Mouse (Mus musculus): ENCODE results near the gene Ric1. TPM values are rescaled to one million over a fixed set of nuclear protein-coding genes. Genes with fewer than 3 reads are reported as not detected.

The Ric1 gene
- polyA plus RNA-seq, 1 experiment from 2014 or later, result 6.7 TPM

- no peaks in the 10 kb centered on the region for H3K9me3 ChIP-seq (replicated peaks; ENCODE audit: control insufficient read depth, low read length)
- 83% methylated on average over 14 of the region's 14 CpGs for WGBS
- H3K4me3 ChIP-seq (ENCODE audit: low read length), result no peak overlapping the region
- H3K9ac ChIP-seq (ENCODE audit: low read length), result no peak overlapping the region
- peaks cover 12% of the 10 kb centered on the region for H3K27me3 ChIP-seq (ENCODE audit: control insufficient read depth, insufficient read depth, low read length)
- H3K4me2 ChIP-seq (ENCODE audit: low read depth, low read length), result no peak overlapping the region
- no peak for ATAC-seq (replicated peaks; ENCODE audit: extremely low read depth, insufficient read depth, low FRiP score)
- no peak overlapping the region for H3K27ac ChIP-seq (ENCODE audit: low read length)
- no peaks in the 10 kb centered on the region for H3K4me1 ChIP-seq (ENCODE audit: control insufficient read depth, insufficient read depth, low read length)
- H3K36me3 ChIP-seq (ENCODE audit: control insufficient read depth, insufficient read depth), result peaks cover 31% of the 10 kb centered on the region
Measured at GRCm38 (mm10) chr19:29603548-29604353, 81.7 kb downstream of the Ric1 start.

- Histone ChIP-seq H3K4me3 (ENCODE audit: low read length) (no peak overlapping the region), H3K36me3 (ENCODE audit: control insufficient read depth, insufficient read depth) (peaks cover 23% of the 10 kb centered on the region), H3K9ac (ENCODE audit: low read length) (no peak overlapping the region), H3K27me3 (ENCODE audit: control insufficient read depth, insufficient read depth, low read length) (peaks cover 12% of the 10 kb centered on the region), H3K27ac (ENCODE audit: low read length) (no peak overlapping the region), H3K4me1 (ENCODE audit: control insufficient read depth, insufficient read depth, low read length) (no peaks in the 10 kb centered on the region), H3K9me3 (replicated peaks; ENCODE audit: control insufficient read depth, low read length) (no peaks in the 10 kb centered on the region), H3K4me2 (ENCODE audit: low read depth, low read length) (no peak overlapping the region)
- ATAC-seq (replicated peaks; ENCODE audit: extremely low read depth, insufficient read depth, low FRiP score), result no peak
- 93% methylated on average over 3 of the region's 3 CpGs for WGBS
Measured at GRCm38 (mm10) chr19:29604653-29605052, 82.6 kb downstream of the Ric1 start.

- Histone ChIP-seq H3K27ac (ENCODE audit: low read length) (no peak overlapping the region), H3K4me2 (ENCODE audit: low read depth, low read length) (no peak overlapping the region), H3K9ac (ENCODE audit: low read length) (no peak overlapping the region), H3K9me3 (replicated peaks; ENCODE audit: control insufficient read depth, low read length) (no peaks in the 10 kb centered on the region), H3K27me3 (ENCODE audit: control insufficient read depth, insufficient read depth, low read length) (peaks cover 12% of the 10 kb centered on the region), H3K4me1 (ENCODE audit: control insufficient read depth, insufficient read depth, low read length) (peaks cover 14% of the 10 kb centered on the region; the same call in 1 of the 2 replicates), H3K4me3 (ENCODE audit: low read length) (no peak overlapping the region), H3K36me3 (ENCODE audit: control insufficient read depth, insufficient read depth) (peaks cover 18% of the 10 kb centered on the region)
- WGBS, result 92% methylated on average over 4 of the region's 4 CpGs
- ATAC-seq (replicated peaks; ENCODE audit: extremely low read depth, insufficient read depth, low FRiP score), result no peak
Measured at GRCm38 (mm10) chr19:29607521-29607920, 85.4 kb downstream of the Ric1 start.

- H3K27ac ChIP-seq (ENCODE audit: low read length), result no peak overlapping the region
- H3K27me3 ChIP-seq (ENCODE audit: control insufficient read depth, insufficient read depth, low read length), result peaks cover 19% of the 10 kb centered on the region
- no peaks in the 10 kb centered on the region for H3K9me3 ChIP-seq (replicated peaks; ENCODE audit: control insufficient read depth, low read length)
- H3K9ac ChIP-seq (ENCODE audit: low read length), result no peak overlapping the region
- H3K36me3 ChIP-seq (ENCODE audit: control insufficient read depth, insufficient read depth), result peaks cover 15% of the 10 kb centered on the region
- H3K4me3 ChIP-seq (ENCODE audit: low read length), result no peak overlapping the region
- 70% methylated on average over 4 of the region's 4 CpGs for WGBS
- no peak for ATAC-seq (replicated peaks; ENCODE audit: extremely low read depth, insufficient read depth, low FRiP score)
- H3K4me1 ChIP-seq (ENCODE audit: control insufficient read depth, insufficient read depth, low read length), result peaks cover 14% of the 10 kb centered on the region; the same call in 1 of the 2 replicates
- H3K4me2 ChIP-seq (ENCODE audit: low read depth, low read length), result no peak overlapping the region
Measured at GRCm38 (mm10) chr19:29608212-29608611, 86.1 kb downstream of the Ric1 start.

- Histone ChIP-seq H3K36me3 (ENCODE audit: control insufficient read depth, insufficient read depth) (peaks cover 9% of the 10 kb centered on the region), H3K4me2 (ENCODE audit: low read depth, low read length) (no peak overlapping the region), H3K27ac (ENCODE audit: low read length) (peak overlapping the region; percentile 24; the same call in 1 of the 2 replicates), H3K9me3 (replicated peaks; ENCODE audit: control insufficient read depth, low read length) (no peaks in the 10 kb centered on the region), H3K4me1 (ENCODE audit: control insufficient read depth, insufficient read depth, low read length) (peaks cover 14% of the 10 kb centered on the region; the same call in 1 of the 2 replicates), H3K4me3 (ENCODE audit: low read length) (no peak overlapping the region), H3K27me3 (ENCODE audit: control insufficient read depth, insufficient read depth, low read length) (peaks cover 30% of the 10 kb centered on the region), H3K9ac (ENCODE audit: low read length) (no peak overlapping the region)
- peak; percentile 91 for ATAC-seq (replicated peaks; ENCODE audit: extremely low read depth, insufficient read depth, low FRiP score)
- WGBS, result 31% methylated on average over 10 of the region's 10 CpGs
Measured at GRCm38 (mm10) chr19:29610907-29611306, 88.8 kb downstream of the Ric1 start.

- Histone ChIP-seq H3K27me3 (ENCODE audit: control insufficient read depth, insufficient read depth, low read length) (peaks cover 29% of the 10 kb centered on the region), H3K9me3 (replicated peaks; ENCODE audit: control insufficient read depth, low read length) (no peaks in the 10 kb centered on the region), H3K36me3 (ENCODE audit: control insufficient read depth, insufficient read depth) (peaks cover 9% of the 10 kb centered on the region), H3K4me1 (ENCODE audit: control insufficient read depth, insufficient read depth, low read length) (peaks cover 14% of the 10 kb centered on the region; the same call in 1 of the 2 replicates), H3K27ac (ENCODE audit: low read length) (no peak overlapping the region), H3K4me3 (ENCODE audit: low read length) (no peak overlapping the region), H3K9ac (ENCODE audit: low read length) (no peak overlapping the region), H3K4me2 (ENCODE audit: low read depth, low read length) (no peak overlapping the region)
- WGBS, result 71% methylated on average over 2 of the region's 2 CpGs
- no peak for ATAC-seq (replicated peaks; ENCODE audit: extremely low read depth, insufficient read depth, low FRiP score)
Measured at GRCm38 (mm10) chr19:29612102-29612501, 90.0 kb downstream of the Ric1 start.

GRCm38 (mm10) chr19:29641055-29641454 lies 119.0 kb downstream of the Ric1 start:
- no peaks in the 10 kb centered on the region for H3K27me3 ChIP-seq (ENCODE audit: control insufficient read depth, insufficient read depth, low read length)
- 0 out of 2 replicates have a peak, but pooled peaks cover 4% of the 10 kb centered on the region for H3K9me3 ChIP-seq (replicated peaks; ENCODE audit: control insufficient read depth, low read length)
- peak overlapping the region; percentile 18; the same call in 1 of the 2 replicates for H3K27ac ChIP-seq (ENCODE audit: low read length)
- peak overlapping the region; percentile 8; the same call in 1 of the 2 replicates for H3K4me3 ChIP-seq (ENCODE audit: low read length)
- peaks cover 6% of the 10 kb centered on the region; the same call in 1 of the 2 replicates for H3K4me1 ChIP-seq (ENCODE audit: control insufficient read depth, insufficient read depth, low read length)
- 43% methylated on average over 7 of the region's 9 CpGs for WGBS
- no peak overlapping the region for H3K9ac ChIP-seq (ENCODE audit: low read length)
- peak overlapping the region; percentile 36 for H3K4me2 ChIP-seq (ENCODE audit: low read depth, low read length)
- peaks cover 6% of the 10 kb centered on the region for H3K36me3 ChIP-seq (ENCODE audit: control insufficient read depth, insufficient read depth)
- peak; percentile 52; the same call in 1 of the 2 replicates for ATAC-seq (replicated peaks; ENCODE audit: extremely low read depth, insufficient read depth, low FRiP score)

GRCm38 (mm10) chr19:29641510-29641909 lies 119.4 kb downstream of the Ric1 start:
- peaks cover 6% of the 10 kb centered on the region for H3K36me3 ChIP-seq (ENCODE audit: control insufficient read depth, insufficient read depth)
- H3K27ac ChIP-seq (ENCODE audit: low read length), result 0 out of 2 replicates have a peak overlapping the region, but pooled peaks have one; percentile 17
- peaks cover 6% of the 10 kb centered on the region; the same call in 1 of the 2 replicates for H3K4me1 ChIP-seq (ENCODE audit: control insufficient read depth, insufficient read depth, low read length)
- H3K9me3 ChIP-seq (replicated peaks; ENCODE audit: control insufficient read depth, low read length), result 0 out of 2 replicates have a peak, but pooled peaks cover 4% of the 10 kb centered on the region
- 83% methylated on average over 5 of the region's 5 CpGs for WGBS
- H3K27me3 ChIP-seq (ENCODE audit: control insufficient read depth, insufficient read depth, low read length), result no peaks in the 10 kb centered on the region
- ATAC-seq (replicated peaks; ENCODE audit: extremely low read depth, insufficient read depth, low FRiP score), result no peak
- no peak overlapping the region for H3K9ac ChIP-seq (ENCODE audit: low read length)
- H3K4me3 ChIP-seq (ENCODE audit: low read length), result no peak overlapping the region
- H3K4me2 ChIP-seq (ENCODE audit: low read depth, low read length), result peak overlapping the region; percentile 36; the same call in 1 of the 2 replicates

- peaks cover 6% of the 10 kb centered on the region for H3K36me3 ChIP-seq (ENCODE audit: control insufficient read depth, insufficient read depth)
- no peak overlapping the region for H3K27ac ChIP-seq (ENCODE audit: low read length)
- H3K4me2 ChIP-seq (ENCODE audit: low read depth, low read length), result no peak overlapping the region
- H3K4me3 ChIP-seq (ENCODE audit: low read length), result no peak overlapping the region
- H3K9ac ChIP-seq (ENCODE audit: low read length), result no peak overlapping the region
- no peaks in the 10 kb centered on the region for H3K27me3 ChIP-seq (ENCODE audit: control insufficient read depth, insufficient read depth, low read length)
- H3K4me1 ChIP-seq (ENCODE audit: control insufficient read depth, insufficient read depth, low read length), result peaks cover 6% of the 10 kb centered on the region; the same call in 1 of the 2 replicates
- 0 out of 2 replicates have a peak, but pooled peaks cover 4% of the 10 kb centered on the region for H3K9me3 ChIP-seq (replicated peaks; ENCODE audit: control insufficient read depth, low read length)
- 55% methylated on average over 6 of the region's 6 CpGs for WGBS
- ATAC-seq (replicated peaks; ENCODE audit: extremely low read depth, insufficient read depth, low FRiP score), result no peak
Measured at GRCm38 (mm10) chr19:29642211-29642610, 120.1 kb downstream of the Ric1 start.

All from heart, embryonic 16.5 days (tissue).